Mouse (Mus musculus): ENCODE results near the gene Olfr1028.

Olfr1028 gene

DNA sequence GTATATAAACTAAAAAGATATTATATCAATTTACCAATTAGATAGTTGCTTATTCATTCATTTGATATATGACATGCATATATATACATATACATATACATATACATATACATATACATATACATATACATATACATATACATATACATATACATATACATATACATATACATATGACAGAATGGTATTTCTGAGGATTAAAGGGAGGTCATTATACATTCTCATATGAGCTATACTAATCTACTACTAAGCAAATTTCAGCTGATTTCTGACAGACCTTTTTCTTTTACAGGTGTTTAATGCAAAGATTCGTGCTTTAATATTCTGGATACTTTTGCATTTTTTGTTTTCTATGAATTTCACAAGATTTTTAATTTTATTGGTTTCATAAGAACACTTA is at the start of gene Olfr1028:
TSS of gene Olfr1028 (plus strand) at position 301 of the 400 bp plus-strand sequence.
- in situ Hi-C loops (cut with MboI), result no loop called here

- in situ Hi-C loops (cut with MboI), result no loop called here
Observed at GRCm38 (mm10) chr2:85904952-85905351, 45.3 kb upstream of the Olfr1028 start, which contains the start of gene Olfr1024. Olfr1024 (minus strand) TSS chr2:85905052.

DNA sequence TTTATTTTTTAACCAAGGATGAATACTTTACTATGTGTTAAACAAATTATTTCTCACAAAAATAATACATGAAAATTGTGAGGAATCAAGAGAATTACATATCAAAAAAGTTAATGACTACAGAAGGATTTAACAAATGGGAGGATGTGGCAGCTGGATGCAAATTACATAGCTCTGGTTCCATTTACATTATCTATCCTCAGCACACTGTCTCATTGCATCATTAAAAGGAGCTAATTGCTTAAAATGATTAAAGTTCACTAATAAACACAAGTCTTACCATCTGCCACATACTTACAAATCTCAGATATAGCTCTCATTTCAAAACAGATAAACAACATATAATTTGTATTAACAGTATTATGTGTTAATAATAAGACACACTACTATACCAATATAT is 37.0 kb upstream of the Olfr1028 start:
- in situ Hi-C loops (cut with MboI), result no loop called here

GRCm38 (mm10) chr2:85914893-85915292 is 35.3 kb upstream of the Olfr1028 start, which contains the start of gene Olfr1025-ps1:
Olfr1025-ps1 (plus strand) TSS chr2:85915193.
- in situ Hi-C loops (cut with MboI), result no loop called here

- in situ Hi-C loops (cut with MboI), result no loop called here
Observed at GRCm38 (mm10) chr2:85921258-85921657, 29.0 kb upstream of the Olfr1028 start, which contains the start of gene Olfr1026. Olfr1026 (plus strand) TSS chr2:85921558.

DNA sequence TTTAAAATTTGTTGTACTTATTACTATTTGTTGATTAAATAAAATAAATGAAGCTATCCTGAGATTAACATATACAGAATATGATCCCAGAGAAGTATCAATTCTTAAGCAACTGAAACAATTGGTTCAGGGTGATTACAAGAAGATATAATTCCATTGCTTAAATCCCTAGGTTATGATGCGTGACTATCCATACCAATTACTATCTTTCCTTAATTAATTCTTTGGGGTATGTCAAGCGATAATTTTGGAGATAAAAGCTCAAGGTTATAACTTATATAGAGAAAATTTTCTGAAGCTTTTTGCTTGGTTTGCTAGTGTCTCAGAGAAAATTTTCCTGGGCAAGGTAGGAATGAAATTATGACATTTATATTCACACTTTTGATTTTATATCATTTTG is 23.4 kb downstream of the Olfr1028 start, which contains the start of gene Olfr1029:
TSS of gene Olfr1029 (plus strand) at position 301 of the 400 bp plus-strand sequence.
- in situ Hi-C loops (cut with MboI), result no loop called here

DNA sequence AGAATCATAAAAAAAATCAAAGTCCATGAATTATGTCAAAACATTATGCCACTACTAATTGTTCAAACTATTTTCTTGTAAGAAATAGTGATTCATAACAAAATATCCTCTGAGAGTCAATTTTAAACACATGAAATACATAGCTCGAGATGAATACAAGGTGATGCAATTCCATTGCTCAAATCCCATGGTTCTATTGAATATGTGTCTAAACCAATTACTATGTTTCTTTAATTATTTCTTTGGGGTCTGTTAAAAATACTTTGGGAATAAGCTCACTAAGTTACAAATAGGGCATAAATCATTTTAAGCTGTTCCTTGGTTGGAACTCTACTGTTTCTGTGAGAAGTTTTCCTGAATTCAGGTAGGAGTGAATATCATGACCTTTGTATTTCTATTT is 28.7 kb downstream of the Olfr1028 start, which contains the start of gene Olfr1030:
TSS of gene Olfr1030 (plus strand) at position 301 of the 400 bp plus-strand sequence.
- in situ Hi-C loops (cut with MboI), result no loop called here

- in situ Hi-C loops (cut with MboI), result no loop called here
Observed at GRCm38 (mm10) chr2:85990004-85990403, 39.8 kb downstream of the Olfr1028 start, which contains the start of gene Olfr1031. Olfr1031 (plus strand) TSS chr2:85990304.
